Mouse (Mus musculus): Measurements from ENCODE around the gene Mosmo. TPM values are rescaled to one million over a fixed set of nuclear protein-coding genes. Genes with fewer than 3 reads are reported as not detected.

Mosmo gene
- total RNA-seq (2021) = 10 to 100 TPM; 71.2 to 82.8 TPM
- long read RNA-seq, experiment 1, full-length matches to known transcripts = 15 of 21 reads
- long read RNA-seq, experiment 1, partial matches to known transcripts = 0 of 21 reads
- long read RNA-seq, experiment 1, other reads (novel, unspliced or antisense) = 6 of 21 reads
- long read RNA-seq, experiment 2, full-length matches to known transcripts = 13 of 15 reads
- long read RNA-seq, experiment 2, partial matches to known transcripts = 0 of 15 reads
- long read RNA-seq, experiment 2, other reads (novel, unspliced or antisense) = 2 of 15 reads

DNA sequence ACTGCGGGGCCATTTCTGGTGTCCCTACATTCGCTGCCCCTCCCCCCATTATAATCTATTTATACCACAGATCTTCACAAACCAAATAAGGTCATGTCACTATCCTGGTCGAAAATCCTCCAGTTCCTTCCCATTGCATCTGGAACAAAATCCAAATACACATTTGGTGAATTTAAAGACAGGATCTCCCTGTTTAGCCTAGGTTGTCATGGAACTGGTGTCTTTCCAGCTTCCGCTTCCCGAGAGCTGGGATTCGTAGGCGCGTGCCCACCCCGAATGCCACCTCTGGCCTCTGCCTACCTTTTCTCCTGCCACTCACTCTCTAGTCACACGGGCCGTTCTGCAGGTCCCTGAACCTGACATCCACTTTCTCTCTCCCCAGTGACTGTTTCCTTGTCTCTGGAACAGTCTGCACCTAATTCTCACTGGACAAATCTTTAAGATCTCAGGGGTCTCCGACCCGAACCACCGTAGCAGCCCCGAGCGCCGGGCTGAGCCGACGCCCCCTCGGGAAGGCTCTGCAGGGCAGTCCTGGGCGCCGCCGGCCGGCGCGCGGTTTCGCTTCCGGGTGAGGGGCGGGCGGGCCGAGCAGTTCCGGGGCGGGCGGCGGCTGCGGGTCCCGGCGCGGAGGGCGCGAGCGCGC is at the start of gene Mosmo:
Mosmo (plus strand) TSS at position 618 of the 643 bp plus-strand sequence.
- H3K4me3 ChIP-seq = peak within 1 kb of the TSS; percentile 93
- H3K27ac ChIP-seq = peak within 1 kb of the TSS; percentile 91
- peak; percentile 71 to 76 for DNase-seq (ENCODE audit: extremely low spot score in 1 of 2, low spot score in 2 of 2)
- intact Hi-C loops (cut with DNase I) = loop anchor here (10.0 kb wide), 1 partner anchor 238 kb away; the partner anchor contains the start of gene Polr3e
- TF ChIP-seq CTCF (IDR thresholded peaks at IDR 0.05) = no peak

DNA sequence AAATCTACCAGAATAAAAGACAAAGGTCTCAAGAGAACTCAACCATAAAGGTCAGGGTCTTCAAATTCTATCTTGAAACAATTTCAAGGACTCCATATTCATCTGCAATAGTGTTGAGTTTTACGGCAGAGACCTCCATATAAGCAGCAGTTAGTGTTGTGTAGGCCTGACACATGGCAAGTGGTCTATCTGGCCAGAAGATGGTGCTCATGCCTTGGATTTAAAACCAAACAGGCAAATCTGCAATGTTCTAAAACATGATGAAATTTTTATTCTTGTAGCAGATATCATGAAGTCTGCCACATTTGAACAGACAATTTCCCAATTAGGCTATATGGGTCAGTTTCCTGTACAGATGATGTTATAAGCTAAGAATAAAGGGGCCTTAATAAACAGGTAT is 44.9 kb upstream of the Mosmo start:
- TF ChIP-seq CTCF (IDR thresholded peaks at IDR 0.05) = peak; percentile 67
- Histone ChIP-seq H3K27ac (no peak overlapping the region), H3K4me3 (no peak overlapping the region)
- DNase-seq (ENCODE audit: extremely low spot score in 1 of 2, low spot score in 2 of 2) = peak in 1 of 2 experiments; percentile 20
- intact Hi-C loops (cut with DNase I) = loop anchor here (1.0 to 10.0 kb wide), 4 partner anchors 191 to 492 kb away; partner anchors contain the start of genes Mettl9 and Polr3e

- intact Hi-C loops (cut with DNase I) = loop anchor here (10.0 kb wide), 2 partner anchors 400 to 490 kb away; partner anchors contain the start of gene Mettl9
- DNase-seq (ENCODE audit: extremely low spot score in 1 of 2, low spot score in 2 of 2) = no peak
These were observed 43.1 kb upstream of the Mosmo start for GRCm38 (mm10) chr7:120634301-120634700.

GRCm38 (mm10) chr7:120634711-120635361 is 42.6 kb upstream of the Mosmo start, which contains the start of gene Uqcrc2:
Gene Uqcrc2, plus strand, starts transcription at chr7:120635176.
- peak; percentile 70 for TF ChIP-seq CTCF (IDR thresholded peaks at IDR 0.05)
- intact Hi-C loops (cut with DNase I) = loop anchor here (10.0 kb wide), 2 partner anchors 400 to 490 kb away; partner anchors contain the start of gene Mettl9

More at GRCm38 (mm10) chr7:120634301-120634700, 43.1 kb upstream of the Mosmo start:
- TF ChIP-seq CTCF (IDR thresholded peaks at IDR 0.05) = no peak
- H3K4me3 ChIP-seq = peak overlapping the region; percentile 87
- peak overlapping the region; percentile 97 for H3K27ac ChIP-seq

GRCm38 (mm10) chr7:120635362-120635781 is 42.0 kb upstream of the Mosmo start:
- DNase-seq (ENCODE audit: extremely low spot score in 1 of 2, low spot score in 2 of 2) = no peak
- no peak for TF ChIP-seq CTCF (IDR thresholded peaks at IDR 0.05)
- intact Hi-C loops (cut with DNase I) = loop anchor here (10.0 kb wide), 2 partner anchors 399 to 489 kb away; partner anchors contain the start of gene Mettl9
- peak overlapping the region; percentile 97 for H3K27ac ChIP-seq
- H3K4me3 ChIP-seq = peak overlapping the region; percentile 87

More at GRCm38 (mm10) chr7:120634711-120635361, 42.6 kb upstream of the Mosmo start, which contains the start of gene Uqcrc2:
- peak within 1 kb of the TSS; percentile 97 for H3K27ac ChIP-seq
- peak; percentile 85 for DNase-seq (ENCODE audit: extremely low spot score in 1 of 2, low spot score in 2 of 2)
- peak within 1 kb of the TSS; percentile 87 for H3K4me3 ChIP-seq

DNA sequence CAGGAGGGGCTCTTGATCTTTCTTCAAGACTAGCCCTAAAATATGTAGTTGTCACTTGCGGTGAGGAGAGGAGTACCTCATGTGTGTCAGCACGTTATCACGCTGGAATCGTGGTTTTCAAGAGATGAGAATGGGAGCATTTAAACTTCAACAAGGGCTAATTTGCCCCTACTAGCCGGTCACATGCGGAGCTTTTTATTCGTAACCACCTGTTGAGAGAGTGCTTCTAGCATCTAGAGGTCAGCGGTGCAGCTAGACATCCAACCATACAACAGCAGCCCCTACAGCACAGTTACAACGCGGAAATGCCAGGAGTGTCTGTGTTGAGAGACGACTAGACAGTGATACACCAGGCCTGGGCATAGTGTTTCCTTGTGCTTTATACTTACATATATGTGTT is 41.6 kb upstream of the Mosmo start:
- Histone ChIP-seq H3K4me3 (peak overlapping the region; percentile 87), H3K27ac (peak overlapping the region; percentile 97; the same call in 1 of the 2 replicates)
- no peak for TF ChIP-seq CTCF (IDR thresholded peaks at IDR 0.05)
- DNase-seq (ENCODE audit: extremely low spot score in 1 of 2, low spot score in 2 of 2) = no peak
- intact Hi-C loops (cut with DNase I) = loop anchor here (10.0 kb wide), 2 partner anchors 399 to 489 kb away; partner anchors contain the start of gene Mettl9

DNA sequence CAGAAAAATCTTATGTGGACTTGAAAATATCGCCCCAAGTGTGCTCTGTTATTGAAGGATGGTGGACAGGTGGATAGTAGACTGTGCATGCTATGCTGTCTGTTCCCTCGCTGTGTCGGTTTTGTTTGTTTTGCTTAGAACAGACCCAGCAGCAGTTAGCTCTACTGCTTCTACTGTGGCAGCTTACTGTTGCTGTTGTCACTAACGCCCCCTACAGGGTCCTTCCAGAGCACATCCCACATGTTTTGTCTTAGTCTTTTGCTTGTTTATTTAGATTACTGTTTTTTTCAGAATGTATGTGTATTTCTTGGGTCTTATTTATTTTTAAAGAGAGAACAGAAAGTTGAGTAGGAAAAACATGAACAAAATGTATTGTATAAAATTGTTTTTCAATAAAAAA is 34.2 kb upstream of the Mosmo start:
- peak; percentile 26; the same call in 1 of the 2 replicates for TF ChIP-seq CTCF (IDR thresholded peaks at IDR 0.05)
- no peak for DNase-seq (ENCODE audit: extremely low spot score in 1 of 2, low spot score in 2 of 2)
- no peak overlapping the region for H3K4me3 ChIP-seq
- intact Hi-C loops (cut with DNase I) = no loop called here
- H3K27ac ChIP-seq = no peak overlapping the region

DNA sequence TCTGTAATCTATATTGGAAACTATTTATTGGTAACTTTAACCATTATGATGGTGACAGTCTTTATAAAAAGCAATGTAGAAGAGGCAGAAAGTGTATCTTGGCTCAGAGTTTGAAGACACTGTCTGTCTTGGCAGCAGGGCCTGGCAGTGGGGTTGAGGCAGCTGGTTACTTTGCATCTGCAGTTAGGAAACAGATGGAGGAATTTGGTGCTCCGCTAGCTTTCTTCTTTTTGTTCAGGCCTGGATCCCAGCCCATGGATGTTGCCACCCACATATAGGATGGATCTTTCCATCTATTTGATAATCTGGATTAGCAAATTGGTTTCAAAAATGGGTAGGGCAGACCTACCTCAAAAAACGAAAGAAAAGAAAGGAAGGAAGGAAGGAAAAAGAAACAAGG is 29.6 kb upstream of the Mosmo start:
- intact Hi-C loops (cut with DNase I) = no loop called here
- DNase-seq (ENCODE audit: extremely low spot score in 1 of 2, low spot score in 2 of 2) = peak in 1 of 2 experiments; percentile 21
- Histone ChIP-seq H3K27ac (no peak overlapping the region), H3K4me3 (no peak overlapping the region)
- no peak for TF ChIP-seq CTCF (IDR thresholded peaks at IDR 0.05)

DNA sequence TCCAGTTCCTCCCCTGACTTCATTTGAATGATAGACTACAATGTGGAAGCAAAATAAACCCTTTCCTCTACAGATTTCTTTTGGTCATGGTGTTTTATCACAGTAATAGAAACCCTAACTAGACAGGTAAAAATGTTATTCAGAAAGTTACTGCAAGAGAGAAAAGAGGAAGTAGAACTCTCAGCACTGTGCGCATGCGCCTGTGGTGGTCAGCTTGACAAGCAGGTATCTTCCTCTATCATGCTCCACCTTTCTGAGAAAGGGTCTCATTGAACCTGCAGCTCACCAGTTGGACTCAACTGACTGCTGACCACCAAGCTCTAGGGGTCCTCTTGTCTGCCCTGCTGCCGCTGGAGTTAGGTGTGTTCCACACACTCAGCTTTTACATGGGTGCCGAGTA is 15.3 kb upstream of the Mosmo start:
- no peak for TF ChIP-seq CTCF (IDR thresholded peaks at IDR 0.05)
- intact Hi-C loops (cut with DNase I) = no loop called here
- Histone ChIP-seq H3K27ac (no peak overlapping the region), H3K4me3 (no peak overlapping the region)
- no peak for DNase-seq (ENCODE audit: extremely low spot score in 1 of 2, low spot score in 2 of 2)

- intact Hi-C loops (cut with DNase I) = loop anchor here (1.0 to 10.0 kb wide), 4 partner anchors 56 to 244 kb away; partner anchors contain the start of gene Polr3e
- Histone ChIP-seq H3K27ac (no peak within 1 kb of the TSS), H3K4me3 (no peak within 1 kb of the TSS)
- TF ChIP-seq CTCF (IDR thresholded peaks at IDR 0.05) = peak; percentile 98
- peak; percentile 70 to 74 for DNase-seq (ENCODE audit: extremely low spot score in 1 of 2, low spot score in 2 of 2)
These were observed 7.1 kb upstream of the Mosmo start, which contains the start of gene Pdzd9 for GRCm38 (mm10) chr7:120670153-120670875. Gene Pdzd9, minus strand, starts transcription at chr7:120670343.

DNA sequence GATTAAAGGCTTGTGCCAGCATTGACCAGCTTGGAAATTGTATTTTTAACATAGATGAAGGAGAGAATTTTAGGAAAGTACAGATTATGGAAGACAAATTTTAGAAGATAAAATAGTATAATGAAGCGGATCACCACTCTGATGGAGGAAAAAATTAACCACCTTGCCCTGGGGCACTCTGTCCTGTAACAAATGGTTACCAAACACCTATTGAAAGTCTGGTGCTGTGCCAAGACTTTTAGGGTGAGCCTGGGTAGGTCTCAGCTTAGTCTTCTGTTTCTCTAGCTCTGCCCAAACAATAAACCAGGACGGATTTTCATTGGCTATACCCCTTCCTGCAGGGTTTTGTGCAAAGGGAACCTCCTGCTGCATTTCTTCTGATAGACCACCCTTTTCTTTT is 6.1 kb upstream of the Mosmo start:
- no peak overlapping the region for H3K4me3 ChIP-seq
- no peak for DNase-seq (ENCODE audit: extremely low spot score in 1 of 2, low spot score in 2 of 2)
- intact Hi-C loops (cut with DNase I) = loop anchor here (2.0 to 10.0 kb wide), 2 partner anchors 56 to 244 kb away; partner anchors contain the start of gene Polr3e
- TF ChIP-seq CTCF (IDR thresholded peaks at IDR 0.05) = no peak
- no peak overlapping the region for H3K27ac ChIP-seq

Data from left cerebral cortex, adult 2 months (tissue).